Mouse (Mus musculus) CD4-positive naive resting alpha-beta T cell, adult 76 days (primary cell): ENCODE measurements around the gene Wipf2. TPM values are rescaled to one million over a fixed set of nuclear protein-coding genes. Genes with fewer than 3 reads are reported as not detected.

Source experiments
- total RNA-seq: library from RNA; stranded (reverse); gene quantifications from one replicate; pipeline ENCODE4 v1.2.4, GENCODE M21; 2023

The Wipf2 gene
- total RNA-seq, result 47.8 TPM

DNA sequence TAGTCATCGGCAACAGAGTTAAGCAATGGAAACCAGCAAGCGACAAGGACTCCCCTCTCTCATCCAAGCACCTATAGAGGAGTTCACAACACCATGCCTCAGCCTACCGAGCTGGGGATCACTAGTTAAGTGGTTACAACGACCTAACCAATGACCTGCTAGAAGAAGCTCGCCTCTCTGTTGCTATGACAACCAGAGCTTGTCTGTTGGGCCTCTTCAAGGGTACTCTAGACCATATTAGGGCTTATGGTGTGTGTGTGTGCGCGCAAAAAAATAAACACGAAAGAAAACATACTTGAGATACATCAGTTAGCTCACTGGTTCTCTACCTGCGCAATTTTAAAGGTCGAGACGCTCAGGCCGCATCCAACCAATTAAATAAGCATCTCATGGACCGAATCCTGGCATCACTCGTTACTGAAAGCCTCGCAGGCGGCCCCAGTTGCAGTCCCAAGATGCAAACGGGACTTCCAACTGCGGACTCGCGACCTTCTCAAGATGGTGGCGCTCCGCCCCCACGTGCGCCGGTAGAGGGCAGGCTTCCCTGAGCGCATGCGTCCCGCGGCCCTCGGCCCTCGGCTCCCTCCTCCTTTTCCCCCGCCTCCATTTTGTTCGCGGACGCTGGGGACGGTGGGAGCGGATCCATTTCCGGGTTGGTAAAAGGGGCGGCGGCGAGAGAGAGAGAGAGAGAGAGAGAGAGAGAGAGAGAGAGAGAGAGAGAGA, at the start of gene Wipf2:
TSS of gene Wipf2 (plus strand) at position 611 of the 723 bp plus-strand sequence.

DNA sequence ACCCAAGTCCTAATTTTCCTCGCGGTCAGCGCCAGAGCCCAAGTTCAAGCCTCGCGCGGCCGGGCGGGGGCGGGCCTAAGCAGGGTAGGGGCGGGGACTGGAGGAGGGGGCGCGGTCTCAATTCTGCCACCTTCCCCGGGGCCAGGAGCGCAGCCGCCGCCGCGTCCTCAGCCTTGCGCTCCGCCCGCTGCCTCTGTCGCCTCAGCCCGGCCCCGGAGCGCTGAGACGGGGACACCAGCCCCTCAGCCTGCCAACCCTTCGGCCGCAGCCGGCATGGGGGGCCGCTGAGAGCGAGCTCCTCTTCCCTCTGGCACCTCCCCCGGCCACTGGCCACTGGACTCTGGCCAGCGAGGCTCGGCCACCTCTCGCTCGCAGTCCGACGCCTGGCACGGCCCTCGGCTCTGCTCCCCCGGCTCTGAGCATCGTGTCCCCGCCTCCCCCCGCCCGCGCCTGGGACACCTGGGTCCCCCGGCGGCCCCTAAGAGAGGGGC, 26.7 kb upstream of the Wipf2 start, which contains the start of gene Rapgefl1:
TSS of gene Rapgefl1 (plus strand) at position 135 of the 491 bp plus-strand sequence.

DNA sequence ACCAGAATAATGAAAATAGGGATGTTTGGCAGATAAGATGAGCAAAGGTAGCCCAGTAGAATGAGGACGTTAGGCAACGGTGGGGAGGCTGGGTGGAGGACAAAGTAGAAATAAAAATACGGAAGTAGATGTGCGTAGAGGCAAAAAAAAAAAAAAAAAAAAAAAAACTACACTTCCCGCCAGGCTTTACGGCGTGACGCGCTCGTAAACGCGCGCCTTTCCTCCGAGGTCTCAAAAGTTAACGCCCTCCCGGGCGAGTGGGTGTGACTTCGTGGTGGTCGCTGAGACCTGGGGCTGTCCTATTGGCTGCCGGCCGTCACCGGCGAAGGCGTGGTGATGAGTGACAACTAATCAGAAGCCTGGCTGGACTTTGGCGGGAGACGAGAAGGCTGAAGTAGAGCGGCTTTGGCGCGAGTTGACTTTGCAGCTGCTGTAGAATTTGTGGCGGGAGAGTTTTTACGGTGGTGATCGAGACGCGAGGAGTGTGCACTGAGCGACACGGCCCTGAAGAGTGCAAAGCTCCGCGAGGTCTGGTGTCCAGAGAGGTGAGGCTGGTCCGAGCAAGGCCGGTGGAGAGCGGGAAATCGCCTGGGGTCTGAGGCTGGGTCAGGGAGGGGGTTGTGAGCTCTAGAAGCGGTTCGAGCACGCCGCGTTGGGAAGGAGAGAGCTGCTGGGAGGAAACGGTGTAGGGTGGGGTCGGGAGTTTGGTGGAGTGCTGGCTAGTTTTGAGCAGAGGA, 44.2 kb downstream of the Wipf2 start, which contains the start of gene Cdc6:
TSS of gene Cdc6 (plus strand) at position 365 of the 737 bp plus-strand sequence.

DNA sequence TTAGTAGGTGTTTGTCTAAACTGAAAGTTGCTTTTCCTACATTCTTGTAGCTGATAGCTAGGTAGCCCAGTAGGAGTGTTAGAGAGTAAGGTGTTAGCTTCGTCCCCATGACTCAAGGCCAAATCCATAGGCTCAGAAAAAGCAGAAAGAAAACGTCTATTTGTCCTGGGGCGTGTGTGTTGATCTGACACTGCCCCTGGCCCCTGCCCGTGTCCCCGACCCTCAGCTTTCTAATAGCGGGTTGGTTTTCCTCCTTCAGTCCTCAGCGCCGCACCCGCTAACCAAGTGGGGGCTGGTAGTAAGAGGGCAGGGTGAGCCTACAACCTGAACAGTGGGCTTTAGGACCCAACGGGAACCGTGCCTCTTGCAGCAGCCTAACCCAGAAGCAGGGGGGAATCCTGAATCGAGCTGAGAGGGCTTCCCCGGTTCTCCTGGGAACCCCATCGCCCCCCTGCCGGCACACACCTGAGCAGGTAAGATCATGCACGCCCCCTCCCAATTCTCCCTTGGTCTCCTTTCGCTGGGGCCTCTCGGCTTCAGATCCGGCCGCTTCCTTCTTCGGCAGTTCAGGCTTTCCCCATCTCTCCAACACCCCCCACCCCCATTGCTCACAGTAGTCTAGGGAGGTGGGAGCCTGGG, 64.1 kb downstream of the Wipf2 start, which contains the start of gene Rara:
TSS of gene Rara (plus strand) at position 381 of the 639 bp plus-strand sequence.

Other genes starting within 250 kb of the Wipf2 start
- gene Gm12355, start 238.0 kb upstream of the Wipf2 start, total RNA-seq, result 21.9 TPM
- 0.64 TPM for gene Gsdma3, start 237.3 kb upstream of the Wipf2 start, total RNA-seq
- gene Gsdma2, start 216.9 kb upstream of the Wipf2 start, total RNA-seq, result not detected
- gene Gsdma, start 199.3 kb upstream of the Wipf2 start, total RNA-seq, result not detected
- gene Psmd3, start 181.1 kb upstream of the Wipf2 start, total RNA-seq, result 77.8 TPM
- not detected for gene Csf3, start 162.4 kb upstream of the Wipf2 start, total RNA-seq
- gene Med24, start 134.2 kb upstream of the Wipf2 start, total RNA-seq, result 77.9 TPM
- gene Thra, start 123.0 kb upstream of the Wipf2 start, total RNA-seq, result 30.2 TPM
- gene Nr1d1, start 88.3 kb upstream of the Wipf2 start, total RNA-seq, result 4.3 TPM
- 107 TPM for gene Msl1, start 68.1 kb upstream of the Wipf2 start, total RNA-seq
- 108 TPM for gene Casc3, start 58.7 kb upstream of the Wipf2 start, total RNA-seq
- gene Rapgefl1, start 26.9 kb upstream of the Wipf2 start, total RNA-seq, result 0.62 TPM
- 1.2 TPM for gene Cdc6, start 44.2 kb downstream of the Wipf2 start, total RNA-seq
- gene Rara, start 64.2 kb downstream of the Wipf2 start, total RNA-seq, result 99.1 TPM
- gene Gjd3, start 119.4 kb downstream of the Wipf2 start, total RNA-seq, result not detected
- gene Top2a, start 160.6 kb downstream of the Wipf2 start, total RNA-seq, result 9.8 TPM
- 382 TPM for gene Igfbp4, start 177.6 kb downstream of the Wipf2 start, total RNA-seq
- 0.50 TPM for gene Tns4, start 225.7 kb downstream of the Wipf2 start, total RNA-seq